Mouse (Mus musculus) cerebellum, adult 9-11 months (tissue): ENCODE measurements around the gene Ube2o.
"Not testable (repeated sequence)": the region's sequence is repeated elsewhere in the genome, so short reads cannot be mapped to it uniquely, and the experiment has no call there.

Source experiments
- DNase-seq: peaks from one replicate; pipeline ENCODE4 v3.0.0; 2022

The Ube2o gene

GRCm38 (mm10) chr11:116613234-116613633, 32.0 kb upstream of the Ube2o start:
- DNase-seq, result no peak

DNA sequence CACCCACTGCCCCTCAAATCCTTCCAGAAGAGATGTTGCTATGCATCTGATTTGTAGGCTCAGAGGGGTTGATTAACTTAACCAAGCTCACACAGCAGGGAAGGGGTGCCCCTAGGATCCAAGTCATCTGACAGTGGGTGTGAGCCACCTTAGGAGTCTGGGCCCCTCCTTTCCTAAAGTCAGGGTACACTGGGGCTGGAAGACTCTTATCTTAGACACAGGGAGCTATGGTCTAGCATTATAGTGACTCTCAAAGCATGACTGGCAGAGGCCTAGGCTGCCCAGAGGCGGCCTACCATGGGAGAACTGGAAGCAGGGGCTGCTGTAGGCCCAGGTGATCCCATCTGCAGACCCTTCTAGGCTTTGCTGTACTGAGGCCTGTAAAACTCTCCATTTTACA, 31.3 kb upstream of the Ube2o start:
- DNase-seq, result no peak

DNA sequence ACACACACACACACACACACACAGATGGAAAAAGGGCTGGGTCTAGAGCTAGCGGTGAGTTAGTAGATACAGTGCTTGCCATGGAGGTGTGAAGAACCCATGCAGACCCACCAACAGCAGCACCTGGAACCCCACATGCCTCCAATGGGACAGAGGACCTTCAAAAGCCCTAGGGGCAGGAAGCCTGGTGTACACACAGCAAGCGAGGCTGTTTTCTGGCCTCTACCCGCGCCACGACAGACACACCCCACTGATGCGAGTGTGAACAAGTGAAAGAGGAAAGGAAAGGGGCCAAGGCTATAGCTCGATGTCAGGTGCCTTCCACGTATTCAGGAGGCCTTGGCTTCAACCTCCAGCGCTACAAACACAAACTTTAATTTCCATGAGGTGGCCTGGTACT, 30.6 kb upstream of the Ube2o start:
- no peak for DNase-seq

DNA sequence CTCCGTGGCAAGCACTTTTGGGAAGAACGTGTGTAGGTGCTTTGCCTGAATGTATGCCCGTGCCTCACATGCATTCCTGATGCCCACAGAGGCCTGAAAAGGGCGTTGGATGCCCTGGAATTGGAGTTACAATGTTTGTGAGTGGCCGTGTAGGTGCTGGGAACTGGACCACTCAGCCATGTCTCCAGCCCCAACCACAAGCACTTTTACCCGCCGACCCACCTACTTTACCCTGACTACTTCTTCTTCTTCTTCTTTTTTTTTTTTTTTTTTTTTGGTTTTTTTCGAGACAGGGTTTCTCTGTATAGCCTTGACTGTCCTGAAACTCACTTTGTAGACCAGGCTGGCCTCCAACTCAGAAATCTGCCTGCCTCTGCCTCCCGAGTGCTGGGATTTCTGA, 29.9 kb upstream of the Ube2o start:
- DNase-seq, result not testable (repeated sequence)

- DNase-seq, result peak; percentile 92
These were observed 28.9 kb upstream of the Ube2o start for GRCm38 (mm10) chr11:116609965-116610630.

DNA sequence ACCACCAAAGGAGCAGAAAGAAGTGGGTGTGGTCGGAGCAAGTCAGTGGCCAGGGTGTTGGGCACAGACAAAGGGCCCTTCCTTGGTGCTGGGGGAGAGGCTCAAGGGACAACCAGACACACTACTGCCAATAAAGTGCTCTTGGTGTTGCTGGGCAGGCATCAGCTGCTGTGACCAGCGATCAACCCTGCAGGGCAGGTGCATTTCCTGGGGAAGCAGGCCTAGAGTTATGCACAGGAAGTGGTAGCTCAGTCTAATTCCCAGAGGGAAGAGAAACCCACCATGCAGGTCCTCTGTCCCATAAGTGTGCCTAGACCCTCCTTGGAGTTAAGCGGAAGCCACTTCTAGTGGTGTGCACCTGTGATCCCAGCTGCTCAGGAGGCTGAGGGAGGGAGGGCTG, 26.5 kb upstream of the Ube2o start:
- DNase-seq, result no peak

DNA sequence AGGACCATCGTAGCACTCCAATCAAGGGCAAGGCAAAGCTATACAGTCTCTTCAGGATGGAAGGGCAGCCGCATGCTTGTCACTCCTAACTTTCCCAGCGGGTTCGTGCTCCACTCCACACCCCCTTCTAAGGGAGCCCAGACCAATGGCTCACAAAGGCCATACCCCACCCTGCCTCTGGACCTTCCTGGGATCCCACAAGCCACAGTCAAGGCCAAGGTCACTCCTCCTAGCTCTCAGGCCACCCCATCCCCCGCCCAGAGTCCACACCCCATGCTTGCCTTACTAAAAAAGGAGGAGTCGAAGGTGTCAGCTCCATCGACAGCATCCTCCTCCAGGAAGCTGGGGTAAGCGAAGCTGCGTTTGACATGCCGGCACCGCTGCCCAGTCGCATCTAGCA, 22.9 kb upstream of the Ube2o start:
- DNase-seq, result no peak

DNA sequence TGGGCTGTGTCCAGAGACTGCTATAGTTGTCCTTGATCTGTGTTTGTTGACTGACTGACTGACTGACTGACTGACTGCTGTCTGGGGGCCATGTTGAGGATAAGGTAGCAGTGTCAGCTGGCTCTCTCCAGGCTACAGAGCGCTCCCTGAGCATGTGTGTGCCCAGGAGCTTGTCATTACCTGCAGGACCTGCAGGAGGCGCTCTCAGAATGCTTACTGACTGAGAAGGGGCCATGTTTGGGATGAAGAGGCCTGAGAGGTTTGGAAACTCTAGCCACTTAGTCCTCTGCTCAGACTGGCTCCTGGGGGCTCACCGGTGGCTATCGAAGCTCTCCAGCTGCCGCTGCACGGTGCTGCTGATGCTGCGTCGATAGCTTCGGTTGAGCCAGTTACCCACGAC, 22.1 kb upstream of the Ube2o start:
- DNase-seq, result no peak

DNA sequence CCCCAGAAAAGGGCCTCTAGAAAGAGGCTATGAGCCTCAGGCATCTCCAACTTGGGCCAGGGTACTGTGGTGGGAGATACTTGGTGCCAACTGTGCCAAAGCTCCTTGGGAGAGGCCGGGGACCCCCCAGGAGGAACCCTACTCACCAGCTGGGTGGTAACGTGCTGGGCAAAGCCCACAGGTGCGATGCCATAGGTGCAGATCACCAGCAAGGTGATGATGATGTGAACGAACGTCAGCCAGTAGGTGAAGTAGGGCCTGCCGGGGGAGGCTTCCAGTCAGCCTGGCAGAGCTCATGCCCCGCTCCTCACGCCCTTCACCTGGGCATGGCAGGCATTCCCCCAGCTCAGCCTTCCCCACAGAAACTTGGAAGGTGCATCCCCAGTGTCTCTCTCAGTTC, 20.8 kb upstream of the Ube2o start:
- DNase-seq, result no peak

DNA sequence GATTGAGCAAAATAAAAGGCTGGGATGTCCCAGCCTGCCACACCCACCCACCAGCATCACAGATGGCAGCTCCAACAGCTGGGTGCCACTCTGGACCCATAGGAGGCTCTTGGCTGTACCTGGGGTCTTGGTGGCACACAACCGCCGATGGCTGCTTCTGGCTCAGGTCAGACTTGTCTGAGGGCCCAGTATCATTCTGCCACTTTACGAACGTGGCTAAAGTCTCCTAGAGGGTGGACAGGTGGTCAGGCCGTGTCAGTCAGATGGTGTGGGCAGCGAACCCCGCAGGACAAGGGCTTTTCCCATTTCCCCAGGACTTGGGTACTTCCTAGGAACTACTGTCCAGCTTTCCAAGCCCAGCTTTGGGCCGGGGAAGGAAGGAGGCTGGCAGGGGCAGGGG, 19.9 kb upstream of the Ube2o start:
- no peak for DNase-seq

DNA sequence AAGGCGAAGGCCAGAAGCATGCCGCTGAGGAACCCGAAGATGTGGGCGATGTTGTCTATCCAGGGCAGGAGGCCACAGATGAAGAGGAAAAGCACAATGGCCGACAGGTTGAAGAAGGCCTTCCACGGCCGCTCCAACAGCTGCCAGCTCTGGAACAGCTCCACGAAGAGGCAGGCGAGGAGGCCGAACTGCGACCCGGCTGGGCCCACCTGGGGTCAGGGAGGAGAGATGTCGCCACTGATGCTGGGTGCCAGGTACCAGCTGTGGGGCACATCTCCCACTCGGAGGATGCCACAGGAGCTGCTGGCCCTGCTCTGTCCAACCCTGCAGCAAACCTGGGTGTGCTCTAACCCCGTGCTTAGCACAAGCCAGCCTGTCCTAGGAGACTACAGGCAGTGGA, 18.0 kb upstream of the Ube2o start:
- DNase-seq, result no peak

DNA sequence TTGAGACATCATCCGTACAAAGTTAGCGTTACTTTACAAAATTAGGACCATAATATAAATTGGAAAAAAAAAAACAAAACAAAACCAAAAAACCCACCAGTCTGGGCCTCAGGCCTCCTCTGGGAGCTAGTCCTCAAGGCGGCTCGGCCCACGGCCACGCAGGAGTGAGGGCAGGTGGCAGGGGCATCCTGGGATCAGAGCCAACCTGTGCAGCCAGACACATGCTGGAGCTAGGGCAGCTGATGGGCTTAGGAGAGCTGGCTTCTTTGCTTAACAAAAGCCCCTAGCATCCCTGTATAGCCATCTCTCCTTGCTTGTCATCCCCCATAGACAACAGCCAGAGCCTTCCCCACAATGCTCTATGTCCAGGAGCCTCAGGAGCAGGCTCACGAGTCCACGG, 16.9 kb upstream of the Ube2o start:
- no peak for DNase-seq

DNA sequence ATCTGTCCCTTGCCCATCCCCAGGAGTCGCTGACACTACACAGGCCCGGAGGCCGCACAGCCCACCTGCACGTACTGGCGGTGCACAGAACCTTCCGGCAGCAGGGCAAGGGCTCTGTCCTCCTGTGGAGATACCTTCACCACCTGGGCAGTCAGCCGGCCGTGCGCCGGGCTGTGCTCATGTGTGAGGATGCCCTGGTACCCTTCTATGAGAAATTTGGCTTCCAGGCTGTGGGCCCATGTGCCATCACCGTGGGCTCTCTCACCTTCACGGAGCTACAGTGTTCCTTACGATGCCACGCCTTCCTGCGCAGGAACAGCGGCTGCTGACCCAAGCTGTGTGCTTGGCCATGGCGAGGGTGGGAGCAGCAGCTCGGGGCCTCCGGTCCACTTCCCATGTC, 15.5 kb upstream of the Ube2o start:
- DNase-seq, result no peak

DNA sequence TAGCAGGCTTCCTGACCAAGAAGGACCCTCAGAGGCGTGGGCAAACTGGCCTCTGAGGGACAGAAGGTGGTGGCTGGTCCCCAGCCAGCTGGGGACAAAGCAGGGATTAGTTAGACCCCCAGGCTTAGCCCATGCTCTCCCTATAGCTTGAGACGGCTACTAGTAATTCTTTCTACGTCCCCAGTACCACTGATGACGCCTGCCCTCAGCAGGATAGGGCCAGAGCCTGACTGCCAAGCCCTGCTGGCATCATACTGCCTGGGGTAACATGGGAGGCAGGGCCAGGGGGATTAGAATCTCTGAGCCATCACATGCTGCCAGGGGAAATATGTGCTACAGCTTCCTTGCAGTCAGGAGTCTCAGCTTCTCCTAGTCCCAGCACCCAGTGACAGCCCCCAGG, 12.1 kb upstream of the Ube2o start:
- no peak for DNase-seq

GRCm38 (mm10) chr11:116592428-116592827, 11.2 kb upstream of the Ube2o start:
- DNase-seq, result peak; percentile 98

DNA sequence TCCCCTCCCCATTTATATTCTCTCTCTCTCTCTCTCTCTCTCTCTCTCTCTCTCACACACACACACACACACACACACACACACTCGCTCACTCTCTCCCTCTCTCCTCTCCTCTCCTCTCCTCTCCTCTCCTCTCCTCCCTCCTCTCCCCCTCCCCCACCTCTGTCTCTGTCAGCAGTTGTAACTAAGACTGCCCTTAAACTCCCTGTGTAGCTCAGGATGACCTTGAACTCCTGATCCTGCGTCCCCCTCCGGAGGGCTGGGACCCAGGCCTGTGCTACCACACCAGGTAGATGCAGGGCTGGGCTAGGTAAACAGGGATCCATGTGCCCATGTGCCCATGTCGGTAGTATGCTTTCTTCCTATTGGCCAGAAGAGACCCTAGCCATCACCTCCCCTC, 10.4 kb upstream of the Ube2o start:
- no peak for DNase-seq

DNA sequence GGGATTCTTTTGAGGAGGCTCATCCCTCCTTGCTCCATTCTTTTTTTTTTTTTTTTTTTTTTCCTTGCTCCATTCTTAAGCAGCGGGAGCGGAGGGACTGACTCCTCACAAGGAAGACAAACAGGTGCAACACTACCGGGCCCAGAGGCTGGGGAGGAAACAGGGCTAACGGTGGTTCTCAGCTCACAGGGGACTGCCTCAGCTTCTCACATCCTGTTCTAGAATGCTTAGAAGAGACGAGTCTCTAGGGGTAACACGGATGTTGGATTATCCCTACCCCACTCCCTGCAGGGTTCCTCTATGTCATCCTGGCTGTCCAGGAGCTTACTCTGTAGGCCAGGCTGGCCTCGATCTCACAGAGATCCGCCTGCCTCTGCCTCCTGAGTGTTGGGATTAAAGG, 8.3 kb upstream of the Ube2o start:
- no peak for DNase-seq

GRCm38 (mm10) chr11:116589020-116589531, 7.8 kb upstream of the Ube2o start:
- DNase-seq, result no peak

- peak; percentile 76 for DNase-seq
These were observed 5.8 kb upstream of the Ube2o start for GRCm38 (mm10) chr11:116586801-116587631.

DNA sequence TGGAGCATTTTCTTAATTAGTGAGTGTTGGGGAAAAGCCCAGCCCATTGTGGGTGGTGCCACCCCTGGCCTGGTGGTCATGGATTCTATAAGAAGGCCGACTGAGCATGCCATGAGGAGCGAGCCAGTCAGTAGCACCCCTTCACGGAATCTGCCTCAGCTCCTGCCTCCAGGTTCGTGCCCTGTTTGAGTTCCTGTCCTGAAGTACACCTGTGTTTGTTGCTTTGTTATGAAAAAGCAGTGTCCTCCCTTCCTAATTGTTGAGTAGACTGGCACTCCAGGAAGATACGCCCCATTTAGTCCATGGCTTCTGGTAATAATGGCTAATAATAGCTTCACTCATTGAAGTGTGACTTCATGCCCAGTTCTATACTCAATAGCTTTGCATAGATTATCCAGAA, 5.1 kb upstream of the Ube2o start, which contains the start of gene Aanat:
Gene Aanat, plus strand, starts transcription at position 123 of the 400 bp plus-strand sequence.
- DNase-seq, result no peak

- DNase-seq, result no peak
These were observed 4.4 kb upstream of the Ube2o start for GRCm38 (mm10) chr11:116585682-116586081.

DNA sequence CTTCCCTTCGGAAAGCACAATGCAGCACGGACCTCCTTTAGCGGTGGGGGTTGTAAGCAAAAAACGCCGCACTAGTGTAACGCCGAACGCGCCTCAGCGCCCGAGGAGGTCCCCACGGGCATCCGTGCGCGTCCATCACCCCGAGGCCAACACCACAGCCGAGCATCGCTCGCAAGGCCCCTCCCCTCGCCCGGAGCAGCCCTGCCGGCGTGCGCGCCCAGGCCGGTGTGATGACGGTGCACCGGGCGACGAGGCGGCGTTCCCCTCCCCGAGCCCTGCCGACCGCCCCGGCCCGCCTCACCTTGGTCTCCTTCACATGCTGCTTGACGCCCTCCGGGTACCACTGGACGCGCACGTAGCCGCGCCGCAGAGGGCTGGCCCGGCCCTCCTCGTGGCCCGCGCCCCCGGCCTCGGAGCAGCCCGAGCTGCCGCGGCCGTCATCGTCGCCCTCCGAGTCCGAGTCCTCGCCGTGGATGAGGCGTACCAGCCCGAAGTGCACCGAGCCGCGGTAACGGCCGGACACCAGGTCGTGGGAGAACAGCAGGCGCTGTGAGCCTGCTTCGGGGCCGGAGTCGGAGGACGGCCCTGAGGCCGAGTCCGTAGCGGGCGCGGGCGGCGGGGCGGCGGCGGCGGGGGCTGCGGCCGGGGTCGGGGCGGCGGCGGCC, 404 bp downstream of the Ube2o start:
- peak; percentile 75 for DNase-seq

- DNase-seq, result no peak
These were observed 1.1 kb downstream of the Ube2o start for GRCm38 (mm10) chr11:116580031-116580652.
